Mouse (Mus musculus): ENCODE measurements at regions not wholly inside any gene's neighbourhood (a gene's known extent, or its start where the extent isn't known, plus 50 kb on each side); places are given as distances from the start of the nearest gene placed in this dataset.
"Not testable (repeated sequence)": the region's sequence is repeated elsewhere in the genome, so short reads cannot be mapped to it uniquely, and the experiment has no call there.

DNA sequence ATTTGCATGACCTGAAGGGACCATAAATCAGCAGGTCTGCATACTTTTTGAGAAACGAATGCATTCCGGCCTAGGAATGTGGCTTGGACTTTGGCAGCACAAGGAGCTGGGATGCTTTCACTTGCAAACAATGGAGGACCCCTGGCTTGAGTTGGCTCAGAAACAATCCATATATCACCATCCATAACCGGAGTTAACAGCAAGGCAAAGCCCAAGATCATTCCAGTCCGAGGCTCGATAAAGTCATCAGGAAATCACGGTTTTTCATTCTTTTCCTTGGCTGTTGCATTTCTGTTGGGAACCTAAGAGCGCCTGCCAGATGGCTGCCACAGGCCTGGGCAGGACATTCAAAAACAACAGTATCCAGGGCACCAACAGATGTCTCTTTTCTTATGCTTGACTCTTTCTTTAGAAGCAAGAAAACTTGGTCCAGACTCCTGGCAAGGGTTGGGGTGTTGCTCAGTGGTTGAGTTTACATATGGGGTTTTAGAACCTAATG, 198.5 kb downstream of the Fam43a start:
- DNase-seq (ENCODE audit: low spot score in 2 of 2) = no peak

- no peak for DNase-seq (ENCODE audit: low spot score in 2 of 2)
These were observed 199.0 kb downstream of the Fam43a start for GRCm38 (mm10) chr16:30798536-30798935.

DNA sequence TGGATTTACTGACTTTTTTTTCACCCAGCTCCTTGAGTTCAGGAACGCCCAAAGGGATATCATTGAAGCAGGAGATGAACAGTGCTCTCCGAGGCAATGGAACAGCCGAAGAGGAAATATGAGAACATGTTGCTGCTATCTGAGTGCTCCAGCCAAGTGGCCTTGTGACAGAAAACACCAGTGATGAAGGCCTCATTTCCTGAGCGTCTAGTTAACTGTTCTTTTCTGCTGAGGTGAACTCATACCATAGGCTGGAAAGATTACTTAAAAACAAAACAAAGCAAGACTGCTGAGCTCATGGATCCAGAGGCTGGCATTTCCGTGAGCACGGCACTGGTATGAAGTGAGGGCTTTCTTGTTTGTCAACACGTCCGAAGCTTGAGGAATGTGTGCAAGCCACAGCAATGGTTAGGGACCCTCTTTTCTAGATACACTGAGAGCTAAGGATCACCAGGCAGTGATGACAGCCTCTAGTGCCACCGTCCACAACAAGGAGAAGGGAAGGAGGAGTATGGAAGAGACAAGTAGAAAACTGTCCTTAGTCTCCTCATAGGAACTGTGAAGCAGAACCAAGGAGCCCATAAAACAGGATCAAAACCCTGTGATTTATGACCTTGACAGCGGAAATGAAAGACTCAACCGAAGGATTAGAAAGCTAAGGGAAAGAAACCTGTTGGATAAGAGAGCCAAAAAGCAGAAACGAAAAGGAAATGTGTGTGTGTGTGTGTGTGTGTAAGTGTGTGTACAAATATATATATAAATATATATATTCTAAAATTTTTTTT, 200.4 kb downstream of the Fam43a start:
- no peak for DNase-seq (ENCODE audit: low spot score in 2 of 2)

DNA sequence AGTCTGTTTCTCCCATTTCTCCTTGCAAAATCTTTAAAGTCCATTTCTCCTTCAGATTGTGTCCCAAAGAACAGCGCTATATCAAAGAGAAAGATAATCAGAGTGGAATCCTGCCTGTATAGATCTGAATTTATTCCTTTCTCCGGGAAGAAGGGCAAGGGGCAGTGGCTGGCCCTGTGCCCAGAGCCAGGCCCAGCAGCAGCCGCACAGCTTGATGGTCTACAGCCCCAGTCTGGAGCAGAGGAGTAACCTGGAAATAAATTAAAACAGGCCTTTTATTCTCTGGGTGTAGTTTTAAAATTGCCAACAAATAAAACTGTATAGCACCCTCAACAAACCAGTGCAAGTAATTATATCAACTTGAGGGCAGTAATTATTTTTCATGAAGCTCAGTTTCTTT, 204.5 kb downstream of the Fam43a start:
- DNase-seq (ENCODE audit: low spot score in 2 of 2) = no peak

- not testable (repeated sequence) for DNase-seq (ENCODE audit: low spot score in 2 of 2)
These were observed 206.7 kb downstream of the Fam43a start for GRCm38 (mm10) chr16:30806206-30806605.

- DNase-seq (ENCODE audit: low spot score in 2 of 2) = no peak
These were observed 219.1 kb downstream of the Fam43a start for GRCm38 (mm10) chr16:30818541-30819120.

DNA sequence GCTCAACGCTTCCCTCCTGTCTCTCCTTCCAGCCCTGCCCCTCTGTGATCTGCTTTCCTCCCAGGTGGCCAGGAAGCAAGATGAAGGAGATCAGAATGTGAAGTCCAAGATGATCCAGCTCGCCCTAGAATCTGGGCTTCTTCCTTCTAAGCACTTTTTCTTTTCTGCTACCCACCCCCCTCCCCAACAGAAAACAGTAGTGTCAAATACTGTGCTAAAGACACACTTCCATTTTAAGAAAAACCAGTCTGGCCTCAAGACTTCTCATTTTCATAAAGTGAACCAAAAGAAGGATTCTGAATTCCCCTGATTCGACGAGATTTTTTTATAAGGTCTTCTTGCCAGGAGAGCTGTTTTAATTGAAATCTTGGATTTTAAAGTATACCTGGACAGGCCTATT, 219.8 kb downstream of the Fam43a start:
- no peak for DNase-seq (ENCODE audit: low spot score in 2 of 2)

DNA sequence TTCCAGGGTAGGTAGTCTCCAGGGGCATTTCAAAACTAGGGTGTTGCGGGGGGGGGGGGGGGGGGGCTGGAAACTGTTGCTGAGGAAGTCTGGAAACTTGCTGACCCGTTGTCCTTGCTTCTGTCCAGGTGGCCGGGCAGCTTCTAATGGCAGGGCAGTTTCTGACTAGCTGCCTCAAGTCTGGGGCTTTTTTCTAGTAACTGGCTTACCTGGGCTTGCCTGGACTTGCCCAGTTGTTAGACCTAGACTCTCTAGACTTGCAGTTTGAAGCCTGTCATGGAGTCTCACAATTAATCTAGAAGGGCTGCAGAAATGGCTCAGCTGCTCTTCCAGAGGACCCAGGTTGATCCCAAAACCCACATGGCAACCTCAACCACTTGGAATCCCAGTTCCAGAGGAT, 220.7 kb downstream of the Fam43a start:
- no peak for DNase-seq (ENCODE audit: low spot score in 2 of 2)

DNA sequence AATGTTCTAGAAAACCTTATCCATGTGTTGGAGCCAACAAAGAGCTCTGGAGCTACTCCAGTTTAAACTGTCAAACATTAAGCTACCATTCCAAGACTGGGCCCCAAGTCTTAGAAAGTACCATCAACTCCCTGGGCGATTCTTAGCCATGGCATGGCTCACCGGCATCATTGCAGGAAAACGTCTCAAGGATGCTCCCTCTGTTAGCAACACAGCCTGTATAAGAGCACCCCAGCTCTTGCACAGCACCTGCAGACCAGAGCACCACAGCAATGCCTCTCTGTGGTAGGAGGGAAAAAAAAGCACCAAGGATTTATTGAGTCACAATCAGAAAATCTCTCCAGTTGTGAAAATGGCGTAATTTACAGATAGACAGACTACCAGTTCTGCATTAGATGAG, 221.2 kb downstream of the Fam43a start:
- no peak for DNase-seq (ENCODE audit: low spot score in 2 of 2)

DNA sequence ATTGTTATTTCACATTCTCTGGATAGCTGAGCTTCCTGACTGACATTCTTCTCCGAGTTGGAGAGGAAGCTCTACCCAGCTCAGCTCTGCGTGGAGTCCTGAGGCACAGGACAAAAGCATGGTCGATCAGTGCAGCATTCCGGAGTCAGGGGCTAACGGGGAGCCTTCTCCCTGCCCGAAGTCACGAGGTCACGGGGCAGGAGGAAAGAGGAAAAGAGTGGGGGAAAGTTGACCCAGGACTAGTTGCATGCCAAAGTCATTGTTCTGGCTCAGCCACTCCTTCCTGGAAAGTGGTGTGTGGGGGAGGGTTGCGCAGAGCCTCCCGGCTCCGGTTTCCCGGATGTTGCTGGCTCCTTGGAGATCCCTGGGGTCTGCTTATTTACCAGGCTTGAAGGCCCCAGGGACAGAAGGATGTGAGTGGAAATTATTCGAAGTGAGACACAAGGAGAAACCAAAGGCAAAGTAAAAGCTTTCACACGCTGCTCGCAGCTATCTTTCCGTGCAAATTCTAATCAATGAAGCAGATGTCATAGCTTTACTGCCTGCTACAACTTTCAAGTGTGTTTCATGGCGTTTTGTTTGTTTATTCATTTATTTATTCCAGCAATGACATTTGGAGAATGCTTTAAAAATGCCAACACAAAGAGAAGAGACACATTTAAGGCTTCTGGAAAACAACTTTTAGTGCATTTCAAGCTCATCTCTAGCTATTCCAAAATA, 221.8 kb downstream of the Fam43a start:
- DNase-seq (ENCODE audit: low spot score in 2 of 2) = peak in 1 of 2 experiments; percentile 40

DNA sequence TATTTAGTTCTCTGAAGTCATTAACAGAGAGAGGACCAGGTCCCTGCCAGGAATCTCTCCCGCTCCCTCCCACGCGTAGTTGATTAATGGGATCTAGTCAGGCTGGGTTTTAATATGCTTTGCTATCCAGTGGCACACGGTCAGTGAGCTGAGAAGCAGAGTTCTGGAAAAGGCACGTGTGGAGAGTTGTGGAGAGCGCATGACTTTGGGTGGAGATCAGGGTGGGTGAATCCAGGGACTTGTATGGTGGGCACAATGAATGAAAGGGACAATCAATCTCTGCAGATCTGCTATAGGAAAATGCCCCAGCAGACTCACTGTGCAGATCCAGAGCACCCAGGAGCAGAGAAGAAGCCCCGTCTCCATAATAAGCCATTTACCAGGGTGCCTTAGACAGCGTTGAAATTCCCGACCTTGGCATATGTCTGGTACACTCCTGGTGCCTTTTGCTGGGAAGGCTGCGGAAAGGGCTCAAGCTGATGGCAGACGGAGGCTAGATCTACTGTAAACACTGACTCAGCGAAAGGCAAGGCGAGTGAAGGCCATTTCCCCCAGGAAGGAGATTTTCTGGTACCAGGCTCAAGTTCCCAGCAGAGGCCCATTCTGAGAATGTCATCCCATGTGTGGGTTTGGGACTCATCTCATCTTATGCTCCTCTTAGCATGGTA, 222.5 kb downstream of the Fam43a start:
- peak in 1 of 2 experiments; percentile 28 for DNase-seq (ENCODE audit: low spot score in 2 of 2)

GRCm38 (mm10) chr16:30826128-30826527, 226.6 kb downstream of the Fam43a start:
- no peak for DNase-seq (ENCODE audit: low spot score in 2 of 2)

- DNase-seq (ENCODE audit: low spot score in 2 of 2) = no peak
These were observed 228.5 kb downstream of the Fam43a start for GRCm38 (mm10) chr16:30827901-30828608.

DNA sequence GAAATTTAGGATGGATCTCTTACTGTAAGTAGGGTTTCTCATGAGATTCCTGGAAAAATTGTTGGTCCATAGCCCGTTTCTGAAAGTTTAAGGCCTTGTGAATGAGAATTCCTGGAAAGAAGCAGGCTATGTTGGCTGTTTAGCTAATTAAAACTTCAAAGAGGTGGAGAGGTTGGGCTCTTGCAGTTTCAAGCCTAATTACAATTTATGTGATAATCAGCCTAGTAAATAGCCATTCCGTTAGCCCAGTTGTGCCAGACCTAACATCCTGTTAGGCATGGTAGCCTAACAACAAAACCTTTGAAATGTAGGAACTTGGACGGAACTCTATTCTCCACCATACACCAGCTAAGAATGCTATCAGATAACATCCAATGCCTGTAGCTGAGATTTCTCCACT, 235.0 kb downstream of the Fam43a start:
- no peak for DNase-seq (ENCODE audit: low spot score in 2 of 2)

DNA sequence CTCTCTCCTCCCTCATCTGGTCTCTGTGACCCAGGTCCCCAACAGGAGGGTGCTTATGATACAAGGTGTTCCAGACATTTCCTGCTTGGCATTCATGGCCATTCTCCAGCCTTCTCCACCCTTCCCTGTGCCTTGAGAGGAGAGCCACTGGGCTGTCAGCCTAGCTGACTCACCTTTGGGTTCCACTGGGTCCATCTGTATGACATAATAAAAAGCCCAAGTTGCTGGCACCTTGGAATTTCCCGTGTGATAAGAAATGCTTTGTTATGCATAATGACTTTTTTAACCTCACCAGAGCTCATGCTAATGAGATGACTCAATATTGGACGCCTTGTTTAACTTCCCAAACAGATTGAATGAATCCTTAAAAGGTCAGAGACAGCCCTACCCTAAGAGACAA, 236.2 kb downstream of the Fam43a start:
- no peak for DNase-seq (ENCODE audit: low spot score in 2 of 2)

DNA sequence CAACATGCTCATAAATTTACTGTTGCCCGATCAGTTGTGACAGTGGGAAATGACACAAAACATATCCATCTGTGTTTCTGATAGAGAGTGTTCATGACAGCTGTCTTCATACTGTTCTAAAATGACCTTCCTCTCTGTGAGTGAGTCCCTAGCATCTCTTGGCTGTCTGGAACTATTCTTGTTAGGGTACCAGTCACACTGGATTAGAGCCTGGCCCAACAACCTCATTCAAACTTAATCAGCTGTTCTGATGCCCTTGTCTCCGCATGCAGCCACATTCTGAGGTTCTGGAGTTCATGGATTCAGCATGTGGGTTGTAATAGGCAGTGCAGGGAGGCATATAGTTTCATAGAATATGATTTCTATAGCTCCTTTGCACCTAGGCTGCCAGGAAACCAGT, 238.4 kb downstream of the Xxylt1 start:
- DNase-seq (ENCODE audit: low spot score in 2 of 2) = no peak

DNA sequence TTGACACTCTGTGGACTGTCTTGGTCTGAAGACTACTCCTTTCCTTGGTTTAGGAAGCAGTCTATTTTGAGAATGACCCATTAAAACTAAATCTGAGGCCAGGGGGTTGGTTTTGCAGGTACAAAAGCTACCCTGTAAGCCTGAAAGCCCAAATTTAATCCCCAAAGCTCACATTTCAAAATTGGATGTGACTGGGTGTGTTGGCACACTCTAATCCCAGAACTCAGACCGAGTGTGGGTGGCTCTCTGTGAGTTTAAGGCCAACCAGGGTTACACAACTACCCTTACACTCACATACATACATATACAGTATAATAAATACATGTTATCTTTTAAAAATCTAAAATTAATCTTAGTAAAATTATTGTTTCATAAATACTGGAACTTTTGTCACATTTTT, 228.6 kb downstream of the Xxylt1 start:
- no peak for DNase-seq (ENCODE audit: low spot score in 2 of 2)

DNA sequence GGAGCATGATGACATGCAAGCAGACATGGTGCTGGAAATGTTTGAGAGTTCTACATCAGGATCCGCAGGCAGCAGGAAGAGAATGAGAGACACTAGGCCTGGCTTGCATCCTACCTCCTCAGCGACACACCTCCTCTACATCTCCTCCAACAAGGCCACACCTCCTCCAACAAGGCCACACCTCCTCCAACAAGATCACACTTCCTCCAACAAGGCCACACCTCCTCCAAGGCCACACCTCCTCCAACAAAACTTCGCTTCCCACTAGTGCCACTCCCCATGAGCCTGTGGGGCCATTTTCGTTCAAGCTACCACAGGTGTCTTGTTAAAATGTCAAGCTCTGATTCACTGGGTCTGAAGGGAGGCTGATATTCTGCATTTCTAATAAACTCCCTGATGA, 226.5 kb downstream of the Xxylt1 start:
- no peak for DNase-seq (ENCODE audit: low spot score in 2 of 2)

DNA sequence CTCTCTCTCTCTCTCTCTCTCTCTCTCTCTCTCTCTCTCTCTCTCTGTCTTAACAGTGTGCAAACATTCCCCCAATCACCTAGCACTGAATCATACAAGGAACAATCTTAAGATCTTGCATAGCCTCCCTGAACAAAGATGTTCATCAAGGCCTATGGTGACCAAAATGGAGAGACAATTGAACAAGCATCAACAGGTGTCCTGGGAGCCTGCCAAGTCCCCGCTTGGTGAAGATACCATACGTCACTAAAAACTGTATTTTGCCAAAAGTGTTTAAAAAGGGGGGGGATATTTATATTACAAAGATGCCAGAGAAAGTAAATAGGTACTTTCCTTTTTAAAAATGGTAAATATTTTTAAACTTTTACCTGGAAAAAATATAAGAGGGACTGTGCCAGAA, 223.6 kb downstream of the Xxylt1 start:
- DNase-seq (ENCODE audit: low spot score in 2 of 2) = no peak

DNA sequence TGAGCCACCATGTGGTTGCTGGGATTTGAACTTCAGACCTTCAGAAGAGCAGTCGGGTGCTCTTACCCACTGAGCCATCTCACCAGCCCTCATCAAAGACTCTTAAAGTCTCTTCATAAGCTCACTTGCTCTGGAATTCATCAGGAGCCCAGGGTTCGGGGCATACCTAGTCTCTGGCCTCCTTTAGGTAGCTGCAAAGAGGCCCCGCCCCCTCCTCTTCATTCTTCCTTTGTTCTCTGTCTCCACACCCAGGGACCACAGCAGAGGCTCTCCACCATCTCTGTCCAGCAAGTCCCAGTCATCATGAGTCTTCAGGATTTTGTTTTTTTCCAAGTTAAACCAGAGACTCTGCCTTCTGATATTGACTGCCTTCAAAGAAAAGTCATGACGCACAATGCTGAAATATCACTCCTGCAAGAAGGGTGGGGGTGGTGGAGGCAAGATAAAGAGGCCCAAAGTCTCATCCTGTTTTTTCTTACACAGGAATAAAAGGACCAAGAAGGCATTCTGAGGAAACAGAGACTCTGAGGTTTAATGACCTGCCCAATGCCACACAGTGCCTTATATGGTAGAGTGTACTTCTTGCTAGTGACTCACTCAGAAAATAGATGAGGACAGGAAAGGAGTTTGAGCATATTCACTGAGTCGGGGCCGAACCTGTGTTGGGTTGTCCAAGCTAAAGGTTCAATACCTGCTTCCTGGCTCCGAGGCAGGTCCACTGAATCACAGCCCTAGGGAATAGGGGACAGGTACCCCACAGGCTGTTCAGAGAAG, 211.9 kb downstream of the Xxylt1 start:
- DNase-seq (ENCODE audit: low spot score in 2 of 2) = no peak

Data from adrenal gland, postnatal 4 days (tissue).